Mouse (Mus musculus): Measurements from ENCODE around the gene Lsg1. TPM values are rescaled to one million over a fixed set of nuclear protein-coding genes. Genes with fewer than 3 reads are reported as not detected.
A peak's percentile ranks its signal among the peaks of the same experiment; 100 is the strongest.

Gene Lsg1
- total and polyA plus RNA-seq, 2 experiments from 2014 or later = 27.7 to 41.4 TPM

- DNase-seq = no peak
- H3K27me3 ChIP-seq (ENCODE audit: insufficient read depth, low read length) = no peaks in the 10 kb centered on the region
- no peak overlapping the region for H3K27ac ChIP-seq (ENCODE audit: low read depth, low read length)
- H3K36me3 ChIP-seq (ENCODE audit: insufficient read depth) = peaks cover 84% of the 10 kb centered on the region
- no peak overlapping the region for H3K4me2 ChIP-seq (ENCODE audit: low read depth)
- no peaks in the 10 kb centered on the region for H3K4me1 ChIP-seq (ENCODE audit: insufficient read depth)
- WGBS = 25% methylated on average over 4 of the region's 4 CpGs
- no peak for TF ChIP-seq CTCF (IDR thresholded peaks at IDR 0.05; ENCODE audit: low read depth)
- no peaks in the 10 kb centered on the region for H3K9me3 ChIP-seq (ENCODE audit: low read length)
- no peak overlapping the region for H3K9ac ChIP-seq
- H3K4me3 ChIP-seq (ENCODE audit: low read depth, low read length) = no peak overlapping the region
- ATAC-seq = no peak
Observed at GRCm38 (mm10) chr16:30572239-30572638, 15.2 kb downstream of the Lsg1 start.

- Histone ChIP-seq H3K9ac (no peak overlapping the region), H3K27me3 (ENCODE audit: insufficient read depth, low read length) (no peaks in the 10 kb centered on the region), H3K36me3 (ENCODE audit: insufficient read depth) (peaks cover 81% of the 10 kb centered on the region), H3K4me1 (ENCODE audit: insufficient read depth) (no peaks in the 10 kb centered on the region), H3K4me2 (ENCODE audit: low read depth) (no peak overlapping the region), H3K4me3 (ENCODE audit: low read depth, low read length) (no peak overlapping the region), H3K9me3 (ENCODE audit: low read length) (no peaks in the 10 kb centered on the region), H3K27ac (ENCODE audit: low read depth, low read length) (no peak overlapping the region)
- no peak for TF ChIP-seq CTCF (IDR thresholded peaks at IDR 0.05; ENCODE audit: low read depth)
- DNase-seq (no peak), ATAC-seq (no peak)
- 96% methylated on average over 5 of the region's 5 CpGs for WGBS
Observed at GRCm38 (mm10) chr16:30571378-30571777, 16.0 kb downstream of the Lsg1 start.

GRCm38 (mm10) chr16:30570173-30570572 is 17.2 kb downstream of the Lsg1 start:
- no peak for ATAC-seq
- no peaks in the 10 kb centered on the region for H3K27me3 ChIP-seq (ENCODE audit: insufficient read depth, low read length)
- H3K4me2 ChIP-seq (ENCODE audit: low read depth) = no peak overlapping the region
- H3K4me1 ChIP-seq (ENCODE audit: insufficient read depth) = no peaks in the 10 kb centered on the region
- no peaks in the 10 kb centered on the region for H3K9me3 ChIP-seq (ENCODE audit: low read length)
- peaks cover 78% of the 10 kb centered on the region for H3K36me3 ChIP-seq (ENCODE audit: insufficient read depth)
- no peak overlapping the region for H3K4me3 ChIP-seq (ENCODE audit: low read depth, low read length)
- WGBS = 99% methylated on average over 4 of the region's 4 CpGs
- H3K27ac ChIP-seq (ENCODE audit: low read depth, low read length) = no peak overlapping the region
- no peak overlapping the region for H3K9ac ChIP-seq
- no peak for DNase-seq
- TF ChIP-seq CTCF (IDR thresholded peaks at IDR 0.05; ENCODE audit: low read depth) = 0 out of 2 replicates have a peak, but pooled peaks have one; percentile 17

GRCm38 (mm10) chr16:30565631-30566030 is 21.8 kb downstream of the Lsg1 start:
- H3K36me3 ChIP-seq (ENCODE audit: insufficient read depth) = peaks cover 84% of the 10 kb centered on the region
- H3K4me2 ChIP-seq (ENCODE audit: low read depth) = no peak overlapping the region
- no peak for DNase-seq
- no peak overlapping the region for H3K4me3 ChIP-seq (ENCODE audit: low read depth, low read length)
- no peak for ATAC-seq
- H3K27ac ChIP-seq (ENCODE audit: low read depth, low read length) = no peak overlapping the region
- H3K27me3 ChIP-seq (ENCODE audit: insufficient read depth, low read length) = no peaks in the 10 kb centered on the region
- H3K4me1 ChIP-seq (ENCODE audit: insufficient read depth) = no peaks in the 10 kb centered on the region
- H3K9ac ChIP-seq = no peak overlapping the region
- 95% methylated on average over 6 of the region's 6 CpGs for WGBS
- TF ChIP-seq CTCF (IDR thresholded peaks at IDR 0.05; ENCODE audit: low read depth) = no peak
- H3K9me3 ChIP-seq (ENCODE audit: low read length) = no peaks in the 10 kb centered on the region

GRCm38 (mm10) chr16:30560601-30561000 is 26.8 kb downstream of the Lsg1 start:
- DNase-seq = no peak
- no peak for TF ChIP-seq CTCF (IDR thresholded peaks at IDR 0.05; ENCODE audit: low read depth)
- no peaks in the 10 kb centered on the region for H3K4me1 ChIP-seq (ENCODE audit: insufficient read depth)
- no peak overlapping the region for H3K27ac ChIP-seq (ENCODE audit: low read depth, low read length)
- no peak overlapping the region for H3K4me2 ChIP-seq (ENCODE audit: low read depth)
- no peak for ATAC-seq
- WGBS = 88% methylated on average over 4 of the region's 4 CpGs
- H3K4me3 ChIP-seq (ENCODE audit: low read depth, low read length) = no peak overlapping the region
- H3K9ac ChIP-seq = no peak overlapping the region
- H3K9me3 ChIP-seq (ENCODE audit: low read length) = peaks cover 5% of the 10 kb centered on the region; the same call in 1 of the 2 replicates
- H3K27me3 ChIP-seq (ENCODE audit: insufficient read depth, low read length) = no peaks in the 10 kb centered on the region
- H3K36me3 ChIP-seq (ENCODE audit: insufficient read depth) = peaks cover 70% of the 10 kb centered on the region

GRCm38 (mm10) chr16:30559312-30559992 is 27.9 kb downstream of the Lsg1 start:
- TF ChIP-seq CTCF (IDR thresholded peaks at IDR 0.05; ENCODE audit: low read depth) = no peak
- 96% methylated on average over 5 of the region's 5 CpGs for WGBS
- no peak for DNase-seq
- H3K36me3 ChIP-seq (ENCODE audit: insufficient read depth) = peaks cover 59% of the 10 kb centered on the region
- no peaks in the 10 kb centered on the region for H3K4me1 ChIP-seq (ENCODE audit: insufficient read depth)
- H3K4me3 ChIP-seq (ENCODE audit: low read depth, low read length) = no peak overlapping the region
- ATAC-seq = no peak
- H3K9ac ChIP-seq = no peak overlapping the region
- no peak overlapping the region for H3K27ac ChIP-seq (ENCODE audit: low read depth, low read length)
- peaks cover 14% of the 10 kb centered on the region; the same call in 1 of the 2 replicates for H3K9me3 ChIP-seq (ENCODE audit: low read length)
- H3K4me2 ChIP-seq (ENCODE audit: low read depth) = no peak overlapping the region
- H3K27me3 ChIP-seq (ENCODE audit: insufficient read depth, low read length) = no peaks in the 10 kb centered on the region

GRCm38 (mm10) chr16:30554109-30554508 is 33.3 kb downstream of the Lsg1 start:
- 98% methylated on average over 8 of the region's 8 CpGs for WGBS
- DNase-seq = no peak
- Histone ChIP-seq H3K4me3 (ENCODE audit: low read depth, low read length) (no peak overlapping the region), H3K27me3 (ENCODE audit: insufficient read depth, low read length) (no peaks in the 10 kb centered on the region), H3K4me1 (ENCODE audit: insufficient read depth) (peaks cover 3% of the 10 kb centered on the region; the same call in 1 of the 2 replicates), H3K36me3 (ENCODE audit: insufficient read depth) (peaks cover 9% of the 10 kb centered on the region), H3K27ac (ENCODE audit: low read depth, low read length) (no peak overlapping the region), H3K9ac (no peak overlapping the region), H3K4me2 (ENCODE audit: low read depth) (no peak overlapping the region), H3K9me3 (ENCODE audit: low read length) (peaks cover 14% of the 10 kb centered on the region; the same call in 1 of the 2 replicates)
- no peak for ATAC-seq
- TF ChIP-seq CTCF (IDR thresholded peaks at IDR 0.05; ENCODE audit: low read depth) = no peak

All from forebrain, postnatal 0 days (tissue).